Mouse (Mus musculus): Measurements from ENCODE around the gene Ints1. TPM values are rescaled to one million over a fixed set of nuclear protein-coding genes. Genes with fewer than 3 reads are reported as not detected.

Gene Ints1
- polyA plus RNA-seq, 1 experiment from 2014 or later: 31.8 TPM

- Histone ChIP-seq H3K4me2 (ENCODE audit: low read length) (no peak overlapping the region), H3K4me1 (ENCODE audit: control insufficient read depth, insufficient read depth, low read length) (no peaks in the 10 kb centered on the region), H3K9ac (ENCODE audit: low read length) (no peak overlapping the region), H3K9me3 (replicated peaks; ENCODE audit: control insufficient read depth, low read length) (no peaks in the 10 kb centered on the region), H3K36me3 (ENCODE audit: control insufficient read depth, insufficient read depth, low read length) (no peaks in the 10 kb centered on the region), H3K4me3 (ENCODE audit: low read depth, low read length) (no peak overlapping the region), H3K27ac (ENCODE audit: low read depth, low read length) (no peak overlapping the region), H3K27me3 (replicated peaks; ENCODE audit: control insufficient read depth, insufficient read depth, low read length) (no peaks in the 10 kb centered on the region)
- ATAC-seq (no peak), DNase-seq (ENCODE audit: low spot score) (no peak)
- 81% methylated on average over 7 of the region's 7 CpGs for WGBS
Measured at GRCm38 (mm10) chr5:139718949-139719348, 56.5 kb downstream of the Ints1 start.

GRCm38 (mm10) chr5:139718540-139718939 lies 56.9 kb downstream of the Ints1 start:
- ATAC-seq: no peak
- Histone ChIP-seq H3K9ac (ENCODE audit: low read length) (no peak overlapping the region), H3K4me3 (ENCODE audit: low read depth, low read length) (no peak overlapping the region), H3K4me1 (ENCODE audit: control insufficient read depth, insufficient read depth, low read length) (no peaks in the 10 kb centered on the region), H3K27me3 (replicated peaks; ENCODE audit: control insufficient read depth, insufficient read depth, low read length) (no peaks in the 10 kb centered on the region), H3K27ac (ENCODE audit: low read depth, low read length) (no peak overlapping the region), H3K9me3 (replicated peaks; ENCODE audit: control insufficient read depth, low read length) (no peaks in the 10 kb centered on the region), H3K36me3 (ENCODE audit: control insufficient read depth, insufficient read depth, low read length) (no peaks in the 10 kb centered on the region), H3K4me2 (ENCODE audit: low read length) (no peak overlapping the region)
- 64% methylated on average over 6 of the region's 6 CpGs for WGBS
- no peak for DNase-seq (ENCODE audit: low spot score)

GRCm38 (mm10) chr5:139717723-139718122 lies 57.8 kb downstream of the Ints1 start:
- 98% methylated on average over 2 of the region's 2 CpGs for WGBS
- no peak overlapping the region for H3K27ac ChIP-seq (ENCODE audit: low read depth, low read length)
- peak; percentile 50 for DNase-seq (ENCODE audit: low spot score)

GRCm38 (mm10) chr5:139706496-139706895 lies 69.0 kb downstream of the Ints1 start:
- Histone ChIP-seq H3K4me1 (ENCODE audit: control insufficient read depth, insufficient read depth, low read length) (no peaks in the 10 kb centered on the region), H3K36me3 (ENCODE audit: control insufficient read depth, insufficient read depth, low read length) (0 out of 2 replicates have a peak, but pooled peaks cover 5% of the 10 kb centered on the region), H3K4me2 (ENCODE audit: low read length) (no peak overlapping the region), H3K9me3 (replicated peaks; ENCODE audit: control insufficient read depth, low read length) (no peaks in the 10 kb centered on the region), H3K27me3 (replicated peaks; ENCODE audit: control insufficient read depth, insufficient read depth, low read length) (no peaks in the 10 kb centered on the region), H3K27ac (ENCODE audit: low read depth, low read length) (no peak overlapping the region), H3K9ac (ENCODE audit: low read length) (no peak overlapping the region), H3K4me3 (ENCODE audit: low read depth, low read length) (no peak overlapping the region)
- WGBS: 90% methylated on average over 10 of the region's 10 CpGs
- no peak for ATAC-seq
- no peak for DNase-seq (ENCODE audit: low spot score)

More at GRCm38 (mm10) chr5:139717723-139718122, 57.8 kb downstream of the Ints1 start:
- Histone ChIP-seq H3K36me3 (ENCODE audit: control insufficient read depth, insufficient read depth, low read length) (no peaks in the 10 kb centered on the region), H3K4me3 (ENCODE audit: low read depth, low read length) (no peak overlapping the region), H3K4me2 (ENCODE audit: low read length) (no peak overlapping the region), H3K9me3 (replicated peaks; ENCODE audit: control insufficient read depth, low read length) (no peaks in the 10 kb centered on the region), H3K27me3 (replicated peaks; ENCODE audit: control insufficient read depth, insufficient read depth, low read length) (no peaks in the 10 kb centered on the region), H3K9ac (ENCODE audit: low read length) (no peak overlapping the region), H3K4me1 (ENCODE audit: control insufficient read depth, insufficient read depth, low read length) (no peaks in the 10 kb centered on the region)
- no peak for ATAC-seq

GRCm38 (mm10) chr5:139702905-139703304 lies 72.6 kb downstream of the Ints1 start:
- WGBS: 63% methylated on average over 2 of the region's 2 CpGs
- DNase-seq (ENCODE audit: low spot score): peak; percentile 41
- H3K9ac ChIP-seq (ENCODE audit: low read length): no peak overlapping the region
- H3K27ac ChIP-seq (ENCODE audit: low read depth, low read length): no peak overlapping the region
- no peaks in the 10 kb centered on the region for H3K4me1 ChIP-seq (ENCODE audit: control insufficient read depth, insufficient read depth, low read length)
- ATAC-seq: no peak
- H3K36me3 ChIP-seq (ENCODE audit: control insufficient read depth, insufficient read depth, low read length): no peaks in the 10 kb centered on the region
- no peaks in the 10 kb centered on the region for H3K9me3 ChIP-seq (replicated peaks; ENCODE audit: control insufficient read depth, low read length)
- H3K27me3 ChIP-seq (replicated peaks; ENCODE audit: control insufficient read depth, insufficient read depth, low read length): 0 out of 2 replicates have a peak, but pooled peaks cover 4% of the 10 kb centered on the region
- no peak overlapping the region for H3K4me3 ChIP-seq (ENCODE audit: low read depth, low read length)
- no peak overlapping the region for H3K4me2 ChIP-seq (ENCODE audit: low read length)

- DNase-seq (ENCODE audit: low spot score): no peak
- no peaks in the 10 kb centered on the region for H3K36me3 ChIP-seq (ENCODE audit: control insufficient read depth, insufficient read depth, low read length)
Measured at GRCm38 (mm10) chr5:139702236-139702635, 73.2 kb downstream of the Ints1 start.

More at GRCm38 (mm10) chr5:139702236-139702635, 73.2 kb downstream of the Ints1 start:
- Histone ChIP-seq H3K9ac (ENCODE audit: low read length) (no peak overlapping the region), H3K4me3 (ENCODE audit: low read depth, low read length) (no peak overlapping the region), H3K27ac (ENCODE audit: low read depth, low read length) (no peak overlapping the region), H3K27me3 (replicated peaks; ENCODE audit: control insufficient read depth, insufficient read depth, low read length) (0 out of 2 replicates have a peak, but pooled peaks cover 4% of the 10 kb centered on the region), H3K4me1 (ENCODE audit: control insufficient read depth, insufficient read depth, low read length) (no peaks in the 10 kb centered on the region), H3K9me3 (replicated peaks; ENCODE audit: control insufficient read depth, low read length) (no peaks in the 10 kb centered on the region), H3K4me2 (ENCODE audit: low read length) (no peak overlapping the region)
- WGBS: 79% methylated on average over 10 of the region's 10 CpGs
- ATAC-seq: no peak

Small RNA genes lying within 50 kb of the gene (microRNA-seq; reads per million reads assigned to microRNA genes)
- gene Mir7037: 1.1 reads per million

Other genes with a start within 250 kb of the Ints1 start
- 2.3 and 3.5 TPM in 2 replicates for gene Uncx, start 232.2 kb downstream of the Ints1 start, polyA plus RNA-seq (2014; fragmentation: Nextera tagmentation; extraction: Ambion mirVana)
- gene Micall2, start 39.3 kb downstream of the Ints1 start, polyA plus RNA-seq (2014; fragmentation: Nextera tagmentation; extraction: Ambion mirVana): 3.4 and 4.8 TPM in 2 replicates
- 7.5 and 11.7 TPM in 2 replicates for gene Mafk, start 15.8 kb upstream of the Ints1 start, polyA plus RNA-seq (2014; fragmentation: Nextera tagmentation; extraction: Ambion mirVana)
- not detected in 2 replicates for gene Tmem184a, start 44.2 kb upstream of the Ints1 start, polyA plus RNA-seq (2014; fragmentation: Nextera tagmentation; extraction: Ambion mirVana)
- gene Gm26938, start 50.7 kb upstream of the Ints1 start, polyA plus RNA-seq (2014; fragmentation: Nextera tagmentation; extraction: Ambion mirVana): not detected in 2 replicates
- gene Psmg3, start 51.2 kb upstream of the Ints1 start, polyA plus RNA-seq (2014; fragmentation: Nextera tagmentation; extraction: Ambion mirVana): 86.4 and 86.7 TPM in 2 replicates
- gene Elfn1, start 132.3 kb upstream of the Ints1 start, polyA plus RNA-seq (2014; fragmentation: Nextera tagmentation; extraction: Ambion mirVana): 1.7 and 2.5 TPM in 2 replicates

Data from forebrain, embryonic 14.5 days (tissue).